Mouse (Mus musculus) stomach, embryonic 14.5 days (tissue): ENCODE data around the gene Gm2016. TPM values are rescaled to one million over a fixed set of nuclear protein-coding genes. Genes with fewer than 3 reads are reported as not detected.
"Not testable (repeated sequence)": the region's sequence is repeated elsewhere in the genome, so short reads cannot be mapped to it uniquely, and the experiment has no call there.

ENCODE experiments used
- ATAC-seq: fragments of 200-750 bp; cut with Nextera tagmentation; 2 replicates; pipeline ENCODE4 v1.8.0; 2017; ENCODE audit warnings: low read depth, moderate TSS enrichment; ENCODE audit not compliant: insufficient number of reproducible peaks, insufficient read depth, low FRiP score
- H3K27ac ChIP-seq: fragments of 300-500 bp; sonication (generic); 2 replicates; pipeline ENCODE4 v1.5.1; 2014; ENCODE audit warnings: mild to moderate bottlenecking, low read length, moderate library complexity, mixed read lengths
- H3K27me3 ChIP-seq: fragments of 300-500 bp; sonication (generic); 2 replicates; pipeline ENCODE4 v1.6.1; 2014; ENCODE audit warnings: low read length, control low read depth, mixed read lengths; ENCODE audit not compliant: control insufficient read depth, insufficient read depth
- H3K36me3 ChIP-seq: fragments of 300-500 bp; sonication (generic); 2 replicates; pipeline ENCODE4 v1.6.1; 2014; ENCODE audit warnings: mild to moderate bottlenecking, control low read depth, low read length, moderate library complexity, mixed read lengths; ENCODE audit not compliant: control insufficient read depth, insufficient read depth
- H3K4me1 ChIP-seq: fragments of 300-500 bp; sonication (generic); 2 replicates; pipeline ENCODE4 v1.6.1; 2014; ENCODE audit warnings: low read length, control low read depth, mixed read lengths; ENCODE audit not compliant: control insufficient read depth, insufficient read depth
- H3K4me2 ChIP-seq: fragments of 300-500 bp; sonication (generic); replicated peaks from 2 replicates; pipeline ENCODE4 v1.6.1; 2014; ENCODE audit warnings: low read depth, low read length, control low read depth
- H3K4me3 ChIP-seq: fragments of 300-500 bp; sonication (generic); 2 replicates; pipeline ENCODE4 v1.5.1; 2014; ENCODE audit warnings: low read depth, low read length, control low read depth
- H3K9ac ChIP-seq: fragments of 300-500 bp; sonication (generic); replicated peaks from 2 replicates; pipeline ENCODE4 v1.6.1; 2014; ENCODE audit warnings: low read depth, mild to moderate bottlenecking, control low read depth, low read length, moderate library complexity, mixed read lengths
- H3K9me3 ChIP-seq: fragments of 300-500 bp; sonication (generic); 2 replicates; pipeline ENCODE4 v1.6.1; 2016; ENCODE audit warnings: low read depth, low read length, control low read depth; ENCODE audit not compliant: control insufficient read depth
- WGBS: fragments of 180-500 bp; shearing (Covaris S2); extraction: QIAGEN DNeasy Blood & Tissue Kit; methylation state at CpG from one replicate; pipeline ENCODE4 v1.1.7; 2014; 5-methylcytosine and 5-hydroxymethylcytosine counted together
- polyA plus RNA-seq: library from polyadenylated mRNA; unstranded; fragments of >200 nt; fragmentation: Nextera tagmentation; extraction: Ambion mirVana; gene quantifications from 2 replicates; pipeline ENCODE4 v1.2.1, GENCODE M21; 2014

The Gm2016 gene
- not detected in 2 replicates for polyA plus RNA-seq

DNA sequence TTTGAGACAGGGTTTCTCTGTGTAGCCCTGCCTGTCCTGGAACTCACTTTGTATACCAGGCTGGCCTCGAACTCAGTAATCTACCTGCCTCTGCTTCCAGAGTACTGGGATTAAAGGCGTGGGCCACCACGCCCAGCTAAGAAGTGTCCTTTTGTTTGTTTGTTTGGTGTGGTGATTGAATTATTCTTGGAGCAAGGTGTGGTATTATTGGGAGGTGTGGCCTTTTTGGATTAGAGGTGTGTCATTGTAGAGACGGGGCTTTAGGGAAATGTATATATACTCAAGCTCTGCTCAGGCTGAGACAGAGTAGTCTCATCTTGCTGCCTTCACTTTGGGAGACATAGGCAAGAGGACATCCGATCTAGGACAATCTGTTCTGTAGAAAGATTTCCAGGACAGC is at the start of gene Gm2016:
TSS of gene Gm2016 (plus strand) at position 301 of the 400 bp plus-strand sequence.
- WGBS, result 87% methylated on average over 5 of the region's 5 CpGs
- not testable (repeated sequence) for H3K36me3 ChIP-seq, H3K27me3 ChIP-seq, ATAC-seq, H3K4me1 ChIP-seq, H3K4me3 ChIP-seq, H3K9me3 ChIP-seq, H3K9ac ChIP-seq, H3K4me2 ChIP-seq, H3K27ac ChIP-seq

DNA sequence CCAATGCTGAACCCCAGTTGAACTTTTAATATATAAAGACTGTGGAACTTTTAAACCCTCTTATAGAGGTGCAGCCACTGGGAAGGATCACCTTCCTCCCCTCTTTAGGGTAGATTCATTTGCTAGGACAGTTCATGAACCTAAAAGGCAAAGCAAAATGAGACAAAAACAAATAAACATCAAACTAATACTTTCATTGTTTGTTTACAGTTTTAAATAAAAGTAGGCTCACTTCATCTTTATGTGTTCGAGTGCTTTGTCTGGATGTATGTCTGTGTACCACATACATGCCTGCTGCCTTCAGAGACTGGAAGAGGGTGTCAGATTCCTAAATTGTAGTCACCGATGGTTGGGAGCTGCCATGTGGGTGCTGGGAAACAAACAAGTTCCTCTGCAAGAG is 31.6 kb upstream of the Gm2016 start, which contains the start of gene Gm2001:
TSS of gene Gm2001 (minus strand) at position 101 of the 400 bp plus-strand sequence.
- not testable (repeated sequence) for H3K4me2 ChIP-seq, H3K27ac ChIP-seq, H3K4me3 ChIP-seq, H3K36me3 ChIP-seq, H3K9ac ChIP-seq, H3K4me1 ChIP-seq, H3K9me3 ChIP-seq, ATAC-seq, H3K27me3 ChIP-seq
- WGBS, result 71% methylated on average over 1 of the region's 2 CpGs

DNA sequence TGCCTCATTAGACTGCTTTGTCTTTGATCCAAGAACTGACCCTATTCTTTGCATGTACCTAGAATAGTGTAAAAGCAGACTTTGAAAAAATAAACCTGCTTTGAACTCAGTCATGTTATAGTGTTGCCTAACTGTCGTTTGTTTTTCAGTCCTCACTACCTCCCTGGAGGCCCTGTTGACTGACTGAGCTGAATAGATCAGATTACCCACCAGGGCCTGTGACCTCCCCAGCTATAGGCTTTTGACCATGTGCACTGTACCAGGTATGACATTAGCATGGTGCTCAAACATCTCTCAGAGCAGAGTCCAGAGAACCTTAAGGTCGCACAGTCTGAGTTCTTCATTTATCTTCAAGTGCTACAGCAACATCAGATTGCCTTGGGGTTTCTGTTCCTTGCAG is 23.2 kb upstream of the Gm2016 start:
- not testable (repeated sequence) for H3K9ac ChIP-seq, H3K4me1 ChIP-seq, H3K27me3 ChIP-seq, H3K27ac ChIP-seq, H3K36me3 ChIP-seq, H3K4me3 ChIP-seq, H3K4me2 ChIP-seq, ATAC-seq, H3K9me3 ChIP-seq
- WGBS, result no CpG with 5 or more reads among the region's 2 CpGs

DNA sequence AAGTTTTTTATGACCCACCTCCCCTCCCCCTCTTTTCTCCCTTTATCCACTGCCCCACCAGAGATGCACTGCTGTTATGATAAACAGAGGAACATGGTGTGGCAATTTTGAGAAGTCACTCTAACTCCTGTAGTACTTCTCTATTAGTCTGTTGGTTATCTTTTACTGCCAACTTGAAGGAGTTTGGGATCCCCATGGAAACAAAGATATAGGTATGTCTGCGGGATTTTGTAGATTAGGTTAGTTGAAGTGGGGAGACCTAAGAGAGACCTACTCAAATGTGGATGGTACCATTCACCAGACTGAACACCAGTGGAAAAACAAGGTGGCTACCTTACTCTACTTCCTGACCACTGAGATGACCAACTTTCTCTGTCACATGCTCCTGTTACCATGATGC is 17.8 kb upstream of the Gm2016 start:
- H3K27me3 ChIP-seq, H3K4me3 ChIP-seq, H3K4me1 ChIP-seq, H3K36me3 ChIP-seq, H3K9me3 ChIP-seq, ATAC-seq, H3K27ac ChIP-seq, H3K4me2 ChIP-seq, H3K9ac ChIP-seq: not testable (repeated sequence)
- 60% methylated on average over 1 of the region's 1 CpGs for WGBS

DNA sequence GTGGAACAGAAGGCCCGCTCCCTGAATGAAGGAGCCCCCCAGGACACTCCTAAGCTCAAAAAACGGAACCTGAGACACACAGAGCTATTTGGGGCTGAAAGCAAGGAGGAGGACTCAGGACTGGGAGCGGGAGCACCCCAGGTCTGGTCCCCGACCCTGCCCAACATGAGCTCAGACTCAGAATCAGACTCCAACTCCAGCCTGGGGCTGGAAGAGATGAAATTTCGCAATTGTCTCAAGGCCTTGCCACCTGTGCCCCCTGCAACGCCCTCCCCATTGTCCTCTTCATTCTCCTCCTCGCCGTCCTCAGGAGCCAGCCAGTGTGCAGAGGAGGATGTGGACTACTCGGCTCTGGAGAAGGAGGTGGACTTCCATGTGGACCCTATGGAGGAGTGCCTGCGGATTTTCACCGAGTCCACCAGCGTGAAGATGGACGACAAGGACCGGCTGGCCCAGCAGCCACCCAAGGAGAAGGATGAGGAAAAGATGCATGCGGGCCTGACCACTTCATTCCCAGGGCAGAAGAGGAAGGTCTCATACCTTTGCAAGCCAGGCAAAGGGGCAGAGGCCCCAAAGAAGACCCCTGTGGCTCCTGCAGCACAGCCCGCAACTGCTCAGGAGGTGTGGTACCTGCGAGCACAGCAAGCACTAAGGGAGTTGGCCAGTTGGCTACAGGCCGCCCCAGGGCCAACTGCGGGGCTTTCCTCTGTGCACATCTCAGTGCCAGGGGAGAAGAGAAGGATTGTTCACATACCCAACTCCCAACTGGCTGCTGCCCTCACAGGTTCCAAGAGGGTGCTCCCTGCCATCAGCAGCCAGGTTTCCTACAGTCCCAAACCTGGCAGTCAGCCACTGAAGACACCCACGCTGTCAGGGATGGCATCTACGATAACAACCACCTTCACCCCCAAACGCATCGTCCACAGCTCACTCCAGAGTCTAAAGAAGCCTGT is 11.9 kb upstream of the Gm2016 start:
- WGBS, result 86% methylated on average over 23 of the region's 23 CpGs

DNA sequence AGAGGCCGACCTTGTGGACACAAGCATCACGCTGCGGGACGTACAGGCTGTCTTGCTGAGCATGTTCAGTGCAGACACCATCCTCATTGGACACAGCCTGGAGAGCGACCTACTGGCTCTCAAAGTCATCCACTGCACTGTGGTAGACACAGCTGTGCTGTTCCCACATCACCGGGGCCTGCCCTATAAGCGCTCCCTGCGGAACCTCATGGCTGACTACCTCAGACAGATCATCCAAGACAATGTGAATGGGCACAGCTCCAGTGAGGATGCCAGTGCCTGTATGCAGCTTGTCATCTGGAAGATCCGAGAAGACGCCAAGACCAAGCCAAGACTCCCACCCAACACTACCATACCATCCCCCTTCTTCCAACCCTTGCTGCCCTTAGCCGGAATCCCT is 10.2 kb upstream of the Gm2016 start:
- WGBS, result 90% methylated on average over 8 of the region's 11 CpGs
- H3K36me3 ChIP-seq, H3K27me3 ChIP-seq, H3K4me1 ChIP-seq, H3K27ac ChIP-seq, H3K4me2 ChIP-seq, ATAC-seq, H3K9ac ChIP-seq, H3K9me3 ChIP-seq, H3K4me3 ChIP-seq: not testable (repeated sequence)

More for the DNA sequence above, 11.9 kb upstream of the Gm2016 start:
- not testable (repeated sequence) for H3K4me3 ChIP-seq, H3K27me3 ChIP-seq, H3K4me1 ChIP-seq, H3K36me3 ChIP-seq, H3K9me3 ChIP-seq, ATAC-seq, H3K9ac ChIP-seq, H3K4me2 ChIP-seq, H3K27ac ChIP-seq

DNA sequence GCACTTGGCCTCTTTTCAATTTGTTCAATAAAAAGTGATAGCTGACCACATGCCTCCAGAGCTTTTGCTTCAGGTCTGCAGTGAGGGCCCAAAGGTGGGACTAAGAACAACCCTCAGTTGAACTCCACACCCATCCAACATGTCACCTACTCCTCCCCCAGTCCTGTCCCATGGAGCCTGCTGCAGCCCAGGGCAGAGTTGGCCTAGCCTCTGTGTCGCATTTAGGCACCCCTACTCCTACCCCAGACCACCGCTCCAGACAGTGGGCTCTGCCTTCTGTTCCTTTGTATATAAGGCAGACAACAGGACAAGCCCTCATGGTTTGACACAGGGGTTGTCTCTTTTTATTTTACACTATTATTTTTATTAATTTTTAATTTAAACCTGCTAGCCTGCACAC is 9.8 kb upstream of the Gm2016 start:
- not testable (repeated sequence) for H3K4me1 ChIP-seq, H3K4me3 ChIP-seq, H3K27me3 ChIP-seq, H3K27ac ChIP-seq, H3K4me2 ChIP-seq, ATAC-seq, H3K9me3 ChIP-seq, H3K9ac ChIP-seq, H3K36me3 ChIP-seq
- 85% methylated on average over 2 of the region's 2 CpGs for WGBS

DNA sequence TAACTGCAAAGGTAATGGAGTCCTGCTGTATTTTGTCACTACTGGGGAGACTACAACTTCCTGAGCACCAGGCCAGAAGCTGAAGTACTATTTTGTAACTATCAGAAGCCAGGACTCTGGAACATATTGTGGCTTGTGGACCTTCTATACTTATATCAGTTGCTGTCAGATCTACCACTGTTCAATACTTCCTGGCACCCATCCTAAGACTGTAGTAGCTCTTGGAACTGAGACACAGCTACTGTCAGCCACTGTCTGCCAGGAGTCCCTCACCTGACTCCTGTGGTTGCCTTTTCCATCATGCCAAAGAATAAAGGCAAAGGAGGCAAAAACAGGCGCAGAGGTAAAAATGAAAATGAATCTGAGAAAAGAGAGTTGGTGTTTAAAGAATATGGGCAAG is 21.2 kb downstream of the Gm2016 start, which contains the start of gene Gm2022:
TSS of gene Gm2022 (plus strand) at position 301 of the 400 bp plus-strand sequence.
- not testable (repeated sequence) for H3K36me3 ChIP-seq, H3K4me1 ChIP-seq, H3K4me2 ChIP-seq, ATAC-seq, H3K9me3 ChIP-seq, H3K27ac ChIP-seq, H3K27me3 ChIP-seq, H3K4me3 ChIP-seq, H3K9ac ChIP-seq
- WGBS, result no CpG with 5 or more reads among the region's 1 CpGs
